Mouse (Mus musculus): ENCODE measurements around the gene Spg21.

DNA sequence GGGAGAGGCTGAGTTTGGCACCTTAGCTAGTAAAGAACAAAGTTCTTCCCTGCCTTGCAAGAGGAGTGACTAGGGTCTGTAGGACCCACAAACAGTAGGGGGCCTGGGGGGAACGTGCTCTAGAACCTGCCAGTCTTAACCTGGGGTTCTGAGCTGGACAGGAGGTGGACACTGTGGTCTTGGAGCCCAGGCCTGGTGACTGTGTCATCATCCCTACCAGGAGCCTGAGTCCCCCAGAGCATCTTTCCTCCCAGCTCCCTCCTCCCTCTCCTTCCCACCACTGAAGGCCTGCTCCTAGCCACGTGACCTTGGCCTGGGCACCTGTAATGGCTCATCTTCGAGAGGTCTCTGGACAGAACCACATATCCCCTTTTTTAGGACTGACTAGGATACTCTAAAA, 73.4 kb downstream of the Spg21 start:
- TF ChIP-seq USF1 (IDR thresholded peaks at IDR 0.05; ENCODE audit: low read depth, low read length) (no peak), POLR2A (IDR thresholded peaks at IDR 0.05; ENCODE audit: low read depth, low read length) (no peak), ZKSCAN1 (IDR thresholded peaks at IDR 0.05; ENCODE audit: borderline replicate concordance, low read depth, low read length) (no peak), BHLHE40 (IDR thresholded peaks at IDR 0.05; ENCODE audit: low read depth, low read length) (no peak)
